Mouse (Mus musculus) neutrophil, adult 65 days (primary cell): ENCODE results near the gene Cypt14. TPM values are rescaled to one million over a fixed set of nuclear protein-coding genes. Genes with fewer than 3 reads are reported as not detected.

Experiments used
- total RNA-seq: library from RNA; stranded (reverse); gene quantifications from 2 replicates; pipeline ENCODE4 v1.2.4, GENCODE M21; 2023

The Cypt14 gene
- not detected in 2 replicates for total RNA-seq

DNA sequence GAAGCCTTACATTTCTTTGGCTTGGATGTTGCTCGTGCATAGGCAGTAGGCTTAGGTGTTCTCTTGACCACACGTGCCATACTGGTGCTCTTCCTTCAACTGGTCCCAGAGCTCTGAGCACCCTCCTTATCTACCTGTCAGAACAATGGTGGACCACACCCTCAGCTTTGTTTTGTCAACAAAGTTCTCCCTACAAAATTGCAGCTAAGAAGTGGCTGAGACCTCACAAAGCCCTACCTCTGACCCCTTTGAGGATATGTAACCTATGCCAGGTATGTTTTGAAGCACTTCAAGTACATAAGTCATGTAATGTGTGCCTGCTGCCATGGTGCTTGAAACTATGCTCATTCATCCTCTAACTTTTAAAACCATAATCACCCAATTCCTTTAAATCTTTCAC lies at the start of gene Cypt14:
Gene Cypt14, minus strand, starts transcription at position 101 of the 400 bp plus-strand sequence.

